Mouse (Mus musculus) G1E (cell line): ENCODE data around the gene Tmem156.

Experiments used
- CTCF ChIP-seq: IDR thresholded peaks from 2 replicates; pipeline ENCODE4 v1.5.1; 2012; ENCODE audit warnings: low read depth, low read length, inconsistent platforms, mixed read lengths
- GATA1 ChIP-seq: IDR thresholded peaks from 2 replicates; pipeline ENCODE4 v1.6.1; 2012; ENCODE audit warnings: borderline replicate concordance, low read length, inconsistent platforms, mixed read lengths
- GATA2 ChIP-seq: IDR thresholded peaks from 2 replicates; pipeline ENCODE4 v1.6.1; 2012; ENCODE audit warnings: low read depth, low read length, inconsistent platforms, borderline replicate concordance
- POLR2AphosphoS5 ChIP-seq: IDR thresholded peaks from 2 replicates; pipeline ENCODE4 v1.6.1; 2012; ENCODE audit warnings: low read depth, low read length, inconsistent platforms; ENCODE audit not compliant: insufficient replicate concordance
- TAL1 ChIP-seq: conservative IDR thresholded peaks from 2 replicates; pipeline ENCODE4 v1.6.1; 2012; ENCODE audit warnings: low read depth, low read length, inconsistent platforms, mixed read lengths

DNA sequence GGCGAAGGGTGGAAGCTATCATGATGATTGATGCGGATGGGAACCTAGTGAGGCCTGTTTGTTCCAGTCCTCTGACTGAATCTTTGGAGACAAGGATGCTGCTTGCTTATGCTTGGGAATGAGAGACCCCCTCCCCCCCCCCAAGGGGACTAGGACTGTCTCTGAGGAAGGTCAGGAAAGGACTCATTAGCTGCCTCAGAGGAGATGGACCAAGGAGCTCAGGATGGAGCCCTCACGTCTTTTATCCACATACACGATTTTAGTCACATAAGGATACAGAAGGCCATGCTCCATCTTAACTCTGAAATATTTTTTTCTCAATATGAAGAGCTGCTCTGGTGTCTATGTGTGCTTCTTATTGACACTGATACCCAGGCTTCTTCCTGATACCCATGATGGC is 29.7 kb downstream of the Tmem156 start:
- TF ChIP-seq CTCF (no peak), GATA1 (no peak), TAL1 (no peak), POLR2AphosphoS5 (no peak), GATA2 (no peak)
